Mouse (Mus musculus): Measurements from ENCODE around the gene Tamm41.

DNA sequence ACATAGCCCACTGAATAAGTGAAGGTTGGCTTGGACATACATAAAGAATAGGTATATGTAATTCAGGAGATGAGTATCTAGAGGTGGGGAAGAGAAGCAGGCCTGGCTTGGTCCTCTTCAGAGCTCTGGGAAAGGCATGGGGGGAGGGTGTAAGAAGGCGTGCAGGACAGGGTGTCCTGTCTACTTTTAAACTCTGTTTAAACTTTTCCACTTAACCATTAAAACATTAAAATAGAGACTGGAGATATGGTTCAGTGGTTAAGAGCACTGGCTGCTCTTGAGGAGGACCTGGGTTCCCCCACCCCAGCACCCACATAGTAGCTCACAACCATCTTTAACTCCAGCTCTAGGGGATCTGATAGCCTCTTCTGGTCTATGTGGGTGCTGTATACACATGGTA, 64.7 kb downstream of the Tamm41 start:
- TF ChIP-seq HCFC1 (IDR thresholded peaks at IDR 0.05; ENCODE audit: borderline replicate concordance, insufficient read depth, low read length) (no peak), ZC3H11A (IDR thresholded peaks at IDR 0.05; ENCODE audit: borderline replicate concordance, low read depth, low read length) (no peak), CHD2 (IDR thresholded peaks at IDR 0.05; ENCODE audit: low read depth, low read length) (no peak), ZNF384 (IDR thresholded peaks at IDR 0.05; ENCODE audit: low read depth, low read length) (no peak), MAFK (IDR thresholded peaks at IDR 0.05; ENCODE audit: insufficient read depth, low read depth, low read length) (no peak)
